Mouse (Mus musculus) heart, embryonic 12.5 days (tissue): ENCODE data around the gene Map2k5. TPM values are rescaled to one million over a fixed set of nuclear protein-coding genes. Genes with fewer than 3 reads are reported as not detected.

Experiments
- ATAC-seq: fragments of 200-750 bp; cut with Nextera tagmentation; 2 replicates; pipeline ENCODE4 v1.8.0; 2017; ENCODE audit warnings: moderate TSS enrichment, moderate library complexity; ENCODE audit not compliant: insufficient number of reproducible peaks, low FRiP score
- H3K27ac ChIP-seq: fragments of 300-500 bp; sonication (generic); 2 replicates; pipeline ENCODE4 v1.5.1; 2016; ENCODE audit warnings: mild to moderate bottlenecking, moderate library complexity; ENCODE audit not compliant: poor library complexity, severe bottlenecking
- H3K27me3 ChIP-seq: fragments of 300-500 bp; sonication (generic); replicated peaks from 2 replicates; pipeline ENCODE4 v1.6.1; 2016; ENCODE audit warnings: mild to moderate bottlenecking, moderate library complexity
- H3K36me3 ChIP-seq: fragments of 300-500 bp; sonication (generic); 2 replicates; pipeline ENCODE4 v1.6.1; 2016; ENCODE audit warnings: mild to moderate bottlenecking, moderate library complexity
- H3K4me1 ChIP-seq: fragments of 300-500 bp; sonication (generic); replicated peaks from 2 replicates; pipeline ENCODE4 v1.6.1; 2016; ENCODE audit warnings: mild to moderate bottlenecking
- H3K4me2 ChIP-seq: fragments of 300-500 bp; sonication (generic); 2 replicates; pipeline ENCODE4 v1.6.1; 2016; ENCODE audit warnings: mild to moderate bottlenecking, moderate library complexity
- H3K4me3 ChIP-seq: fragments of 300-500 bp; sonication (generic); 2 replicates; pipeline ENCODE4 v1.5.1; 2016; ENCODE audit warnings: mild to moderate bottlenecking
- H3K9ac ChIP-seq: fragments of 300-500 bp; sonication (generic); 2 replicates; pipeline ENCODE4 v1.6.1; 2016; ENCODE audit warnings: mild to moderate bottlenecking, moderate library complexity
- H3K9me3 ChIP-seq: fragments of 300-500 bp; sonication (generic); replicated peaks from 2 replicates; pipeline ENCODE4 v1.6.1; 2016; ENCODE audit warnings: mild to moderate bottlenecking, moderate library complexity
- WGBS: fragments of 180-500 bp; shearing (Covaris S2); methylation state at CpG from one replicate; pipeline ENCODE4 v1.1.7; 2016; 5-methylcytosine and 5-hydroxymethylcytosine counted together
- polyA plus RNA-seq: library from polyadenylated mRNA; unstranded; fragments of >200 nt; fragmentation: Nextera tagmentation; extraction: Ambion mirVana; gene quantifications from 2 replicates; pipeline ENCODE4 v1.2.1, GENCODE M21; 2016

The Map2k5 gene
- polyA plus RNA-seq, 1 experiment from 2014 or later = 28.7 TPM

DNA sequence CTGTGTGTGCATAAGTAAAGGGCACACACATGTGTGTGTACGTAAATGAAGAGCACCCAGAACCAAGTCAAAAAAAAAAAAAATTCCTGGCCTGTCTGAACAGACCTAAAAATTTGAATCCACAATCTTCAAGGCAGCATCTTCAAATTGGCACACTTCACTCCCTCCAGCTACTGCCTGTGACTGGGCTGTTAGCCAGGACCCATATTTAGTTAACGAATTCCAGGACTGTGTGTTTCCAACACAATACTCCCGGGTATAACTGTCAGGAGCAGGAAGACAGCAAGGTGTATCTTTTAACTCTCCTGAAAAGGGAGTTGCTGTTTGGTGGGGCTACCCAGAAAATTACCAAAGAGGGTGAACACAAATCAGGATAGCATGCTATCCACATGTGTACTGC, 118.9 kb downstream of the Map2k5 start:
- Histone ChIP-seq H3K9ac (no peak overlapping the region), H3K4me1 (peaks cover 12% of the 10 kb centered on the region; the same call in 1 of the 2 replicates), H3K27me3 (no peaks in the 10 kb centered on the region), H3K4me2 (no peak overlapping the region), H3K9me3 (no peaks in the 10 kb centered on the region), H3K4me3 (no peak overlapping the region), H3K27ac (no peak overlapping the region), H3K36me3 (peaks cover 31% of the 10 kb centered on the region)
- ATAC-seq = no peak
- 53% methylated on average over 3 of the region's 3 CpGs for WGBS

- Histone ChIP-seq H3K4me2 (no peak overlapping the region), H3K9ac (no peak overlapping the region), H3K36me3 (peaks cover 32% of the 10 kb centered on the region), H3K9me3 (no peaks in the 10 kb centered on the region), H3K4me3 (no peak overlapping the region), H3K4me1 (peaks cover 12% of the 10 kb centered on the region; the same call in 1 of the 2 replicates), H3K27me3 (no peaks in the 10 kb centered on the region), H3K27ac (no peak overlapping the region)
- WGBS = 89% methylated on average over 4 of the region's 4 CpGs
- ATAC-seq = no peak
These were observed 120.0 kb downstream of the Map2k5 start for GRCm38 (mm10) chr9:63257739-63258138.

DNA sequence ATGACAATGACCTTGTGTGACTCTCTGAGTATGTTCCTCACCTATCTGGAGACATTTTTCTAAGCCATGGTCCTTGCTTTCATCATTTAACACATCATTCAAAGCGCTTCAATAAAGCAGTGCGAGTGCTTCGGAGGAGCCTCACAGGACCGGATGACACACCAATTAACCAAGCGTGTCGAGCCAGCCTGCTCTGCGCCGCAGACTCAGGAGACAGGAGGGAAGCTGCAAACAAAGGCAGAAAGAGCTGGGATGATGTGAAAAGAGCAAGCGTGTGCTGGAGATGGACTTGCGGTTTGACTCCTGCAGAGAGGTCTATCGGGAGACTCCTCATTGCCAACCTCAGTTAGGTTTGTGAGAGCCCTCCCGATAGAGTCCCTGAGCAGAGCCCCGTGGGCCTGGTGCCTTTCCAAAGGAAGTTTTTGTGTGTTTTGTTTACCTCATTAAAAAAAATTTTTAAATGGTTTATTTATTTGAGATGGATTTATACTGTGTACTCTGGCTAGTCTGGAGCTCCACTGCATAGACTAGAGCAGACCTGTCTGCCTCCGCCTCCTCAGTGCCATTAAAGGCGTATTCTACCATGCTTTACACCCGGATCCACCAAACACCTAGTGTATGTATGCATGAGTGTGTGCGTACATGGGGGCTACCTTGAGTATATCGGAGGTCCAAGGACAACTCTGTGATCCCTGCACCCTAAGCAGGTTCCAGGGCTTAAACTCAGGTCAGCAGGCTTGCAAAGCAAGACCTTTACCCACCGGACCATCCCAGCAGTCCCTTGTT, 126.7 kb downstream of the Map2k5 start:
- ATAC-seq = no peak
- Histone ChIP-seq H3K27me3 (no peaks in the 10 kb centered on the region), H3K9me3 (no peaks in the 10 kb centered on the region), H3K4me2 (no peak overlapping the region), H3K27ac (no peak overlapping the region), H3K4me3 (no peak overlapping the region), H3K4me1 (no peaks in the 10 kb centered on the region), H3K9ac (no peak overlapping the region), H3K36me3 (peaks cover 37% of the 10 kb centered on the region)
- WGBS = 85% methylated on average over 19 of the region's 19 CpGs

DNA sequence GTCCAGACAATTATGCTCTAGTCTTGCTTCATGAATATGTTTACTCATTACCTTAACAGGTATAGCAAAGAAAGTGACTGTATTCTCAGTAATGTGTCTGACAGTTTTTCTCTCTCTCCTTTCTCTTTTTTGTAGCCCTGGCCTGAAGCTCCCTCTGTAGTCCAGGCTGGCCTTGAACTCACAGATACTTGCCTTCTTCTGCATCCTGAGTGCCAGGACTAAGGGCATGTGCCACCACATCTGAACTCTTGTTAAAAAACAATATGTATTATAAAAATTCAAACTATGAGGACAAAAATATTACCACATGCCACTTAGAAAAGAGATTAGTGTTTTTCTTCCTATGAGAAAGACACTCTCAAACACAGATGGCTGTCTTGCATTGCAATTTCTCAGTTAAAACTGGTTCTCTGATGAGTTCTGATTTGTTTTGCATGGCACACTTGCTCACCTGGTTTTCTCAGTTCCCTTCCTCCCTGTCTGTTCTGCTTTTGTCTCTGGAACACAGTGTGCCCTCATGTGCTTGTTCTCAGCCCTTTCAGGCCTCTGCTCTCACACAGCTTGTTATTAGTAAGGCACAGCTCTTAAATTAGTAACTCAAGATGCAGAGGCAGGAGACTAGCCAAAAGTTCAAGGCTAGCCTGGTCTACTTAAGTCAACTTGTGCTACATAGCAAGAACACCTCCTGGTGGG, 129.5 kb downstream of the Map2k5 start:
- no peaks in the 10 kb centered on the region for H3K27me3 ChIP-seq
- no peaks in the 10 kb centered on the region for H3K4me1 ChIP-seq
- no peak overlapping the region for H3K9ac ChIP-seq
- H3K9me3 ChIP-seq = no peaks in the 10 kb centered on the region
- H3K27ac ChIP-seq = no peak overlapping the region
- H3K36me3 ChIP-seq = peaks cover 38% of the 10 kb centered on the region
- no peak overlapping the region for H3K4me3 ChIP-seq
- no peak overlapping the region for H3K4me2 ChIP-seq
- no peak for ATAC-seq

DNA sequence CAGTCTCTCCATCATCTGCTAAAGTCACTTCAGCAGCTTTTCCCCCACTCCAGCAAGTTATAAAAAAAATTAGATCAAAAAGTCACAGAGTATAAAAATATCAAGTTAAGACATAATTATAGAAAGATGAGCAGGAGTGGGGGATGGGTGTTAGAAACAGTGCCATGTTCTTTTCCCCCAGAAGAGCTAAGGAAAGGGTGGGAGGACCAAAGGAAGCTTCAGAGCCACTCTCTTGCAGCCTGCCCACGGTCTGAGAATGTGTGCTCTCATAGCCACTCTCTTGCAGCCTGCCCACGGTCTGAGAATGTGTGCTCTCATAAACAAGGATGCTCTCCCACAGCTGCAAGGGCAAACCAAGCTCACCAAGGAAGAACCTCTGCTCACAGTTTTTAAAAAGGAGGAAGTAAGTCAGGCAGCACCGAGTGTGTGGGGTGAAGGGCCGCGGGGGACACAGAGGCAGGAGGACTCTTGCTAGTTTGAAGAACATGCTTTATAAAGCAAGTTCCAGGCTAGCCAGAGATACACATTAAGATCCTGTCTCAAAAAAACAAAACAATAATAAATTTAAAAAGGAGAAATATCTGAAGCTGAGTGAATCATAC, 131.0 kb downstream of the Map2k5 start:
- Histone ChIP-seq H3K9ac (no peak overlapping the region), H3K4me2 (no peak overlapping the region), H3K4me1 (no peaks in the 10 kb centered on the region), H3K4me3 (no peak overlapping the region), H3K36me3 (peaks cover 35% of the 10 kb centered on the region), H3K27me3 (no peaks in the 10 kb centered on the region), H3K9me3 (no peaks in the 10 kb centered on the region), H3K27ac (no peak overlapping the region)
- 82% methylated on average over 5 of the region's 5 CpGs for WGBS
- ATAC-seq = no peak

DNA sequence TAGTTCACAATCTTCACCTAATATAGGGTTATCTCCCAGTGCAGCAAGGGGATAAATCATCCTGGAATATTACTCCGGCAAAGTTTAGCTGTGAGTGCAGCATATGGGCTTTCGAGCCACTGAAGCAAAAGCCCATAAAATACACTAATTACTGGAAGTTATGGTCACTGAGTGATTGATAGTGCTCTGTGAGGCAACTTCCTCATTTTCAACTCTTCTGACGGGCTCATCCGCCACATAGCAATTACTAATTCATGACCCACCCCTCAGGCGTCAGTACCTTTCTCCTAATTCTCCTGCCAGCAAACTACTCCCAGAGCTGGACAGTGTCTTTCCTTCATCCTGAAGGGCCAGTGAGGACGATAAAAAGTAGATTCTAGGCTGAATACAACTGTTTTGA, 135.7 kb downstream of the Map2k5 start:
- H3K9ac ChIP-seq = no peak overlapping the region
- H3K4me3 ChIP-seq = no peak overlapping the region
- no peak overlapping the region for H3K27ac ChIP-seq
- H3K27me3 ChIP-seq = no peaks in the 10 kb centered on the region
- H3K4me2 ChIP-seq = no peak overlapping the region
- no peaks in the 10 kb centered on the region for H3K9me3 ChIP-seq
- peaks cover 14% of the 10 kb centered on the region for H3K36me3 ChIP-seq
- H3K4me1 ChIP-seq = no peaks in the 10 kb centered on the region
- WGBS = 83% methylated on average over 6 of the region's 6 CpGs
- no peak for ATAC-seq

DNA sequence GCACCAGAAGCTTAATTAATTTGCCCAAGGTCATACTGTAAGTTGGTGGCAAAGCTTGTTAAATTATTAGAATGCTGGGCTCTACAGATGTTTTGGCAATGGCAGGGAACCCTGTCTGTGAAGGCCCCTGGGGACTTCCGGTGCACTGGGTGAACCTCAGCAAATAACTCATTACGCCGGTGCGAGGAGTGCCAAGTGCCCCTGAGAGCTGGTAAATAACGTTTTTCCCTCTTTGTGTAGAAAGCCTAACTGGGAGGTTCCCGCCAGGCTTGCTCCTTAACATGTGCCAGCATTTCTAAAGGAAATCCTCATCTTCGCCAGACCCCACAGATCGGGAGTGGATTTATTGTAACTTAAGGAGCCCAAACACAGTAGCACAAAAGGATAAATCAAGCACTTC, 136.5 kb downstream of the Map2k5 start:
- Histone ChIP-seq H3K9ac (no peak overlapping the region), H3K4me1 (no peaks in the 10 kb centered on the region), H3K9me3 (no peaks in the 10 kb centered on the region), H3K27ac (no peak overlapping the region), H3K36me3 (peaks cover 14% of the 10 kb centered on the region), H3K4me3 (no peak overlapping the region), H3K4me2 (no peak overlapping the region), H3K27me3 (no peaks in the 10 kb centered on the region)
- ATAC-seq = no peak
- 88% methylated on average over 8 of the region's 8 CpGs for WGBS

DNA sequence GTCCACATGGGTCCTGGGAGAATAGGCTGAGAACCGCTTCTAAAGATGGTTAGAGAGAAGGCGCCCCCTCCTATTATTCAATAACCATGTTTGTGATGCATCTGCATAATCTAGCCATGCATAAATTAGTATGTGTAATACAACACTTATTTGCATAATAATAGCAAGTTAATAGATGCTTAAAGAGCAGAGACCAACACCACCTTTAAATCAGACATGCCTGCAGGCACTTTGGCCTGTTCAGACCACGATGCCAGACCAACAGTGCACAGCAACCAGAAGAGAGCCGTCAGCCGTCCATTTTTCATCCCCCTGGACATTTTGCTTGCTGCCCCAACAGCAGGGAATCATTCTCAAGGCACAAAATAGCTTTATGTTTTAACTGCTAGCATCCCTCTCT, 143.3 kb downstream of the Map2k5 start:
- H3K4me2 ChIP-seq = no peak overlapping the region
- H3K4me3 ChIP-seq = no peak overlapping the region
- H3K4me1 ChIP-seq = no peaks in the 10 kb centered on the region
- no peak overlapping the region for H3K27ac ChIP-seq
- peaks cover 11% of the 10 kb centered on the region for H3K36me3 ChIP-seq
- H3K9me3 ChIP-seq = no peaks in the 10 kb centered on the region
- no peaks in the 10 kb centered on the region for H3K27me3 ChIP-seq
- WGBS = 82% methylated on average over 5 of the region's 5 CpGs
- no peak overlapping the region for H3K9ac ChIP-seq
- no peak for ATAC-seq

GRCm38 (mm10) chr9:63230289-63230688, 147.4 kb downstream of the Map2k5 start:
- H3K4me2 ChIP-seq = no peak overlapping the region
- no peak overlapping the region for H3K27ac ChIP-seq
- ATAC-seq = no peak
- no peaks in the 10 kb centered on the region for H3K27me3 ChIP-seq
- peaks cover 16% of the 10 kb centered on the region for H3K36me3 ChIP-seq
- no peaks in the 10 kb centered on the region for H3K4me1 ChIP-seq
- no peaks in the 10 kb centered on the region for H3K9me3 ChIP-seq
- 68% methylated on average over 15 of the region's 15 CpGs for WGBS
- H3K4me3 ChIP-seq = no peak overlapping the region
- H3K9ac ChIP-seq = no peak overlapping the region

- no peaks in the 10 kb centered on the region for H3K9me3 ChIP-seq
- no peak for ATAC-seq
- no peak overlapping the region for H3K9ac ChIP-seq
- H3K4me3 ChIP-seq = no peak overlapping the region
- H3K4me1 ChIP-seq = no peaks in the 10 kb centered on the region
- WGBS = 58% methylated on average over 4 of the region's 4 CpGs
- H3K36me3 ChIP-seq = peaks cover 20% of the 10 kb centered on the region
- H3K4me2 ChIP-seq = no peak overlapping the region
- no peak overlapping the region for H3K27ac ChIP-seq
- no peaks in the 10 kb centered on the region for H3K27me3 ChIP-seq
These were observed 148.6 kb downstream of the Map2k5 start for GRCm38 (mm10) chr9:63229124-63229523.

DNA sequence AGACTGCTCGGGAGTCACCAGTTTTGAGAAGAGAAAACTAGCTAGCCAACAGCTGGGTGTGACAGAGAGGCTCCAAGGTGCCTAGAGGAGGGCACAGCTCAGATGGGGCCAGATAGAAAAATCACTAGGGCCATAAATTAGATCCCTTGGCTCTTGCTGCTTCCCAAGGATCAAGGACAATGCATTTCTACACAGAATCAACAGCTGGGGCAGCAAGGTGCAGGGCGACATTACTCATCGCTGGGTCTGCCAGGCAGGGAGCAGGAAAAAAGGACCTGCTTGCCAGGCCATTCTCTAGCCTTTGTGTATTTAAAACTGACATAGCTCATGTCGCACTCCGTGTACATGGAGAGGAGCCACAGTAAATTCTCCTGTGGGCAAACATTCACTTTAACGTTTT, 155.5 kb downstream of the Map2k5 start:
- Histone ChIP-seq H3K36me3 (peaks cover 15% of the 10 kb centered on the region; the same call in 1 of the 2 replicates), H3K27me3 (no peaks in the 10 kb centered on the region), H3K9me3 (no peaks in the 10 kb centered on the region), H3K4me2 (no peak overlapping the region), H3K4me1 (no peaks in the 10 kb centered on the region), H3K9ac (no peak overlapping the region), H3K27ac (no peak overlapping the region), H3K4me3 (no peak overlapping the region)
- WGBS = 80% methylated on average over 6 of the region's 6 CpGs
- no peak for ATAC-seq
